Mouse (Mus musculus) heart, postnatal 0 days (tissue): ENCODE results near the gene Hist1h2bb. TPM values are rescaled to one million over a fixed set of nuclear protein-coding genes. Genes with fewer than 3 reads are reported as not detected.
A peak's percentile ranks its signal among the peaks of the same experiment; 100 is the strongest.
"Not testable (repeated sequence)": the region's sequence is repeated elsewhere in the genome, so short reads cannot be mapped to it uniquely, and the experiment has no call there.

Experiments used
- ATAC-seq: fragments of 200-750 bp; cut with Nextera tagmentation; 2 replicates; pipeline ENCODE4 v1.8.0; 2017; ENCODE audit warnings: low read depth, moderate number of reproducible peaks, moderate library complexity; ENCODE audit not compliant: insufficient read depth
- DNase-seq: peaks from one replicate; pipeline ENCODE4 v3.0.0-alpha.2; 2016; ENCODE audit warnings: low spot score
- H3K27ac ChIP-seq: fragments of 300-500 bp; sonication (generic); 2 replicates; pipeline ENCODE4 v1.5.1; 2014; ENCODE audit warnings: low read depth, mild to moderate bottlenecking
- H3K27me3 ChIP-seq: fragments of 300-500 bp; sonication (generic); 2 replicates; pipeline ENCODE4 v1.6.1; 2014; ENCODE audit warnings: low read length, mixed read lengths; ENCODE audit not compliant: control insufficient read depth, insufficient read depth
- H3K36me3 ChIP-seq: fragments of 300-500 bp; sonication (generic); replicated peaks from 2 replicates; pipeline ENCODE4 v1.6.1; 2014; ENCODE audit warnings: low read length, mixed read lengths; ENCODE audit not compliant: control insufficient read depth, insufficient read depth
- H3K4me1 ChIP-seq: fragments of 300-500 bp; sonication (generic); 2 replicates; pipeline ENCODE4 v1.6.1; 2014; ENCODE audit warnings: antibody characterized with exemption; ENCODE audit not compliant: control insufficient read depth, insufficient read depth
- H3K4me2 ChIP-seq: fragments of 300-500 bp; sonication (generic); 2 replicates; pipeline ENCODE4 v1.6.1; 2014; ENCODE audit warnings: low read depth, mild to moderate bottlenecking, low read length, moderate library complexity
- H3K4me3 ChIP-seq: fragments of 300-500 bp; sonication (generic); 2 replicates; pipeline ENCODE4 v1.5.1; 2014; ENCODE audit warnings: low read depth, low read length
- H3K9ac ChIP-seq: fragments of 300-500 bp; sonication (generic); replicated peaks from 2 replicates; pipeline ENCODE4 v1.6.1; 2014; ENCODE audit warnings: low read depth, low read length, mixed read lengths
- H3K9me3 ChIP-seq: fragments of 300-500 bp; sonication (generic); replicated peaks from 2 replicates; pipeline ENCODE4 v1.6.1; 2016; ENCODE audit warnings: low read length; ENCODE audit not compliant: control insufficient read depth
- CTCF ChIP-seq: IDR thresholded peaks from 2 replicates; pipeline ENCODE4 v1.5.1; 2016; ENCODE audit warnings: antibody characterized with exemption, control low read depth, low read depth
- EP300 ChIP-seq: IDR thresholded peaks from 2 replicates; pipeline ENCODE4 v1.6.1; 2016; ENCODE audit warnings: antibody characterized with exemption, low read depth
- whole genome bisulfite sequencing: fragments of 180-500 bp; shearing (Covaris S2); extraction: QIAGEN DNeasy Blood & Tissue Kit; methylation state at CpG from one replicate; pipeline ENCODE4 v1.1.7; 2014; 5-methylcytosine and 5-hydroxymethylcytosine counted together
- polyA plus RNA-seq: library from polyadenylated mRNA; unstranded; fragments of >200 nt; fragmentation: Nextera tagmentation; extraction: Ambion mirVana; gene quantifications from 2 replicates; pipeline ENCODE4 v1.2.1, GENCODE M21; 2015
- total RNA-seq: library from RNA; depleted of rRNA; stranded (reverse); fragments of >200 nt; gene quantifications from 2 replicates; pipeline ENCODE4 v1.2.3, GENCODE M21; 2014; ENCODE audit warnings: low replicate concordance

Gene Hist1h2bb
- total and polyA plus RNA-seq, 2 experiments from 2014 or later: 0.78 to 1,547 TPM

DNA sequence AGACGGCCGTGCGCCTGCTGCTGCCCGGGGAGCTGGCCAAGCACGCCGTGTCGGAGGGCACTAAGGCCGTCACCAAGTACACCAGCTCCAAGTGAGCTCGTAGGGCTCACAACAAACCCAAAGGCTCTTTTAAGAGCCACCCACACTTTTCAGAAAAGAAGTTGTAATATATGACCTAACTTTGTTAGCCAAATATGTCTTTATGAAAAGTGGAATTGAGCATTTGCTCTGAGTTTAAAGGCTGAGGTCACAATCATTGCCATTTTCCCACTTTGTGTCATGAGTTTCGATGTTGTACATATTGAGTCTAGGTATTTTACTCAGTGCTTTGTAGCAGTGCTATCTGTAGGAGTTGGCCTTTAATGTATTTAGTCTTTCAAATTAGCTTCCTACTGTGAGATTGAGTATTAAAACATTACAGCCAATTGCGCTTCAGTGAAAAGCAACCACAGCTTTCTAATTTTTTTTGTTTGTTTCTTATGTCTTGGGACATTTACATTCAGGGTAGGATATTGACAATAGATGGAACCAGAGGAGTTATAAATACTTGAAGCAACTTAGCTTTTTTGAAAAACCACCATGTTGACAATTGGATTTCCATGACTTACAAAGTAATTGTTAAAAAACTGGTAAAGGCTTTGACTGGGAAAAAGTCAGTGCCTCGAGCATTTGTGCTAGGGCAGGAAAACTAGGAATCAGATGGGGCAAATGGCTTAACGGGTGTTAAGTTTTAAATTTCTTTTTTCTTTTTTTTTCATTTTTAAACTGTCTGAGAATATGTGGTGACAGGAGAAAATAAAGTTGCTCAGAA lies 752 bp downstream of the Hist1h2bb start:
- Histone ChIP-seq H3K9ac (peak overlapping the region; percentile 55), H3K36me3 (no peaks in the 10 kb centered on the region), H3K27me3 (no peaks in the 10 kb centered on the region), H3K4me2 (peak overlapping the region; percentile 60), H3K27ac (peak overlapping the region; percentile 98), H3K4me3 (peak overlapping the region; percentile 38), H3K4me1 (peaks cover 11% of the 10 kb centered on the region; the same call in 1 of the 2 replicates), H3K9me3 (no peaks in the 10 kb centered on the region)
- DNase-seq: no peak
- 9% methylated on average over 11 of the region's 13 CpGs for WGBS
- TF ChIP-seq CTCF: no peak
- TF ChIP-seq EP300: no peak
- ATAC-seq: 0 out of 2 replicates have a peak, but pooled peaks have one; percentile 4

DNA sequence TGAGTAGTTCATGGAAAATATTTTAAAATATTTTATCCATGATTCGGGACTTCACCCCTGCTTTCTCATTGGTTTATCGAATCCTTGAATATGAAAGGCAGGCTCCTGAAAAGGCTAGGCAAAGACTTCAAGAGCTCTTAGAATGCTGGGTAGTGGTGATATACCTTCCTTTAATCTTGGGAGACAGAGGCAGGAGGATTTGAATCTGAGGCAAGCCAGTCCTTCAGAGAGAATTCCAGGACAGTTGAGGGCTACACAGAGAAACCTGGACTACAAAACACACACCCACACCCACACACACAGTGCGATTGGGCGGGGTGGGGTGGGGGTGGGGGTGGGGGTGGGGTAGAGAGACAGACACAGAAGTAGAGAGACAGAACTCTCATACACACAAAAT lies 1.4 kb downstream of the Hist1h2bb start:
- H3K9me3 ChIP-seq: no peaks in the 10 kb centered on the region
- WGBS: 20% methylated on average over 4 of the region's 4 CpGs
- DNase-seq (no peak), ATAC-seq (no peak)
- H3K4me2 ChIP-seq: peak overlapping the region; percentile 60; the same call in 1 of the 2 replicates
- no peak overlapping the region for H3K9ac ChIP-seq
- H3K4me1 ChIP-seq: peaks cover 11% of the 10 kb centered on the region; the same call in 1 of the 2 replicates
- H3K27me3 ChIP-seq: no peaks in the 10 kb centered on the region
- TF ChIP-seq EP300 (no peak), CTCF (no peak)
- H3K36me3 ChIP-seq: no peaks in the 10 kb centered on the region
- H3K27ac ChIP-seq: peak overlapping the region; percentile 12; the same call in 1 of the 2 replicates
- H3K4me3 ChIP-seq: no peak overlapping the region

DNA sequence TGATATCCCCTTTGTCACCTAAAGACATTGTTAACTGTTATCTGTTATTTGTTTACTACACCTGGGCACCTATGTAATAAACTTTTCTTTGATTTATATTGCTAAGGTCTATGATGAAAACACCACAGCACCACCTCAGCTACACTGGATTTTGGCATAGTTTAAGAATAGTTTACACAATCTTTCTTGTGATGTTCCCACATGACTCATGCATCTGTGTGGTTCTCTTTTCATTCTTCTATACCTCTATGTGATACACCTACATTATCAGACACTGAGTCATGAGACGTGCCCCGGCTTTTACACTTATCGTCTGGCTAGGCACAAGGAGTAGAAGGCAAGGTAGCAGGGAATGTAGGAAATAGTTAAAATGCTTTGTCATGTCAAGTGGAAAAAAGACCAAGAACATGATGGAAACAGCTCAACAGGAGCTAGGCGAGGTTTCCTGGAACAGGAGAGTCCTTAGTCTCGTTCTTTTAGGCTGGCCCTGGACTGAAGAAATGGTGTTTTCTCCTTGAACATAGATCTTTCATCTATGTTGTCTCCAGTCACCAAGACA lies 3.1 kb downstream of the Hist1h2bb start:
- H3K9ac ChIP-seq: no peak overlapping the region
- no peak overlapping the region for H3K4me3 ChIP-seq
- no peaks in the 10 kb centered on the region for H3K9me3 ChIP-seq
- DNase-seq (no peak), ATAC-seq (no peak)
- TF ChIP-seq CTCF (no peak), EP300 (no peak)
- H3K27ac ChIP-seq: no peak overlapping the region
- H3K27me3 ChIP-seq: no peaks in the 10 kb centered on the region
- peaks cover 11% of the 10 kb centered on the region; the same call in 1 of the 2 replicates for H3K4me1 ChIP-seq
- WGBS: 91% methylated on average over 5 of the region's 5 CpGs
- no peaks in the 10 kb centered on the region for H3K36me3 ChIP-seq
- no peak overlapping the region for H3K4me2 ChIP-seq

DNA sequence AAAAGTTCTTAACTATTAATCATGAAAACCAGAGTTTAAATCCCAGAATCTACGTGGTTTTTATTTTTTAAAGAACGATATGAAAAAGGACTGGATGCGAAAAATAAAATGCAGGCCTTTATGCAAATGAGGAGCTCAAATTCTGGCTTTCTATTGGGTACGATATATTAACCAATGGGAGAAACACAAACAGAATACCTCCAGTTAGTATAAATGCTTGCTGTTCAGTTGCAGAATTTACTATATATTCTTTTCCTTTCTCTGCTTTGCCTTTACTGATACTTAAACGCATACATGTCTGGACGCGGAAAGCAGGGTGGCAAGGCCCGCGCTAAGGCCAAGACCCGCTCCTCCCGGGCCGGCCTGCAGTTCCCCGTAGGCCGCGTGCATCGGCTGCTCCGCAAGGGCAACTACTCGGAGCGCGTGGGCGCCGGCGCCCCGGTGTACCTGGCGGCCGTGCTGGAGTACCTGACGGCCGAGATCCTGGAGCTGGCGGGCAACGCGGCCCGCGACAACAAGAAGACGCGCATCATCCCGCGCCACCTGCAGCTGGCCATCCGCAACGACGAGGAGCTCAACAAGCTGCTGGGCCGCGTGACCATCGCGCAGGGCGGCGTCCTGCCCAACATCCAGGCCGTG lies 4.4 kb downstream of the Hist1h2bb start, which contains the start of gene Hist1h2ab:
Hist1h2ab (plus strand) TSS at position 288 of the 639 bp plus-strand sequence.
- peak; percentile 42 for ATAC-seq
- 1% methylated on average over 27 of the region's 47 CpGs for WGBS

DNA sequence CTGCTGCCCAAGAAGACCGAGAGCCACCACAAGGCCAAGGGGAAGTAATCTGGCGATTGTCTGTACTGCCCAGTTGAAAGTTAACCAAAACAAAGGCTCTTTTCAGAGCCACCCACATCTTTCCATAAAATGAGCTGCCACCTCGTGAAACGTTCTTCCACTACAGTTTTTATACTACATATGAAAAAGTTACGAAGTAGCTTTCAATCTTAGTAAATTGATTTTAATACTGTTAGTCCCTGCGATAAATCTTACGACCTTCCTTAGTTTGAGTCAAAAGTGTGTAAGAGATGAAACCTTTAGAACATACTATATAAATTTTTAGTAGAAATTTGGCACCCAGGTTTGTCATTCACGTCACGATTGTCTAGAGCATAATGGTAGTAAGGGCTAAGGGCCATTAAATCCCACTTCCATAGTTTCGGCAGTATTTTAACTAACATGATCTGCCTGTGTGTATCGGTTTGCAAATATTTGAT lies 5.0 kb downstream of the Hist1h2bb start:
- H3K36me3 ChIP-seq: no peaks in the 10 kb centered on the region
- TF ChIP-seq CTCF (no peak), EP300 (no peak)
- peak overlapping the region; percentile 70 for H3K4me2 ChIP-seq
- H3K9me3 ChIP-seq: no peaks in the 10 kb centered on the region
- peak overlapping the region; percentile 54 for H3K9ac ChIP-seq
- peaks cover 7% of the 10 kb centered on the region; the same call in 1 of the 2 replicates for H3K4me1 ChIP-seq
- peak overlapping the region; percentile 95 for H3K27ac ChIP-seq
- no peaks in the 10 kb centered on the region for H3K27me3 ChIP-seq
- DNase-seq (no peak), ATAC-seq (no peak)
- 4% methylated on average over 11 of the region's 11 CpGs for WGBS
- H3K4me3 ChIP-seq: peak overlapping the region; percentile 46

More for the DNA sequence above, 4.4 kb downstream of the Hist1h2bb start, which contains the start of gene Hist1h2ab:
- H3K9me3 ChIP-seq, H3K27me3 ChIP-seq, H3K4me1 ChIP-seq, H3K36me3 ChIP-seq: not testable (repeated sequence)
- peak; percentile 88 for DNase-seq
- Histone ChIP-seq H3K4me3 (peak within 1 kb of the TSS; percentile 46), H3K9ac (peak within 1 kb of the TSS; percentile 54), H3K27ac (peak within 1 kb of the TSS; percentile 95), H3K4me2 (peak within 1 kb of the TSS; percentile 70)

DNA sequence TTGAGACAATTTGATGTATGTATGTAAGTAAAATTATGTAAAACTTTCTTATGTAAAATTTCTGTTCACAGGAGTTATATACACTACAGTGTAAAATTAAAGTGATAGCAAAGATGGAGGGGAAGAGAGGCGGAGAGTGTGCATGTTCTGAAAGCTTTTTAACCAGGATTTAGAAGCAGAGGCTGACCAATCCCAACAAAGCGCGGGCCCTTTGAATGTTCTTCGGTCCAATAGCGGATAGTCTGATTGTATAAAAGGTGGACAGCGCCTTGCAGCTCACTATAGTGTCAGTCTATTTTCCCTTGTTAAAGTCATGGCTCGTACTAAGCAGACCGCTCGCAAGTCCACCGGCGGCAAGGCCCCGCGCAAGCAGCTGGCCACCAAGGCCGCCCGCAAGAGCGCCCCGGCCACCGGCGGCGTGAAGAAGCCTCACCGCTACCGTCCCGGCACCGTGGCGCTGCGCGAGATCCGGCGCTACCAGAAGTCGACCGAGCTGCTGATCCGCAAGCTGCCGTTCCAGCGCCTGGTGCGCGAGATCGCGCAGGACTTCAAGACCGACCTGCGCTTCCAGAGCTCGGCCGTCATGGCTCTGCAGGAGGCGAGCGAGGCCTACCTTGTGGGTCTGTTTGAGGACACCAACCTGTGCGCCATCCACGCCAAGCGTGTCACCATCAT lies 5.7 kb downstream of the Hist1h2bb start, which contains the start of gene Hist1h3b:
Hist1h3b (plus strand) TSS at position 201 of the 675 bp plus-strand sequence.
- H3K27me3 ChIP-seq, H3K4me1 ChIP-seq, H3K36me3 ChIP-seq, H3K9me3 ChIP-seq: not testable (repeated sequence)
- under 1% methylated on average over 16 of the region's 47 CpGs for WGBS
- H3K4me2 ChIP-seq: peak within 1 kb of the TSS; percentile 70
- H3K4me3 ChIP-seq: peak within 1 kb of the TSS; percentile 46
- H3K9ac ChIP-seq: peak within 1 kb of the TSS; percentile 54
- peak within 1 kb of the TSS; percentile 95 for H3K27ac ChIP-seq
- peak; percentile 84 for ATAC-seq
- DNase-seq: peak; percentile 92
